Mouse (Mus musculus): ENCODE results near the gene Itgal. TPM values are rescaled to one million over a fixed set of nuclear protein-coding genes. Genes with fewer than 3 reads are reported as not detected.
"Not testable (repeated sequence)": the region's sequence is repeated elsewhere in the genome, so short reads cannot be mapped to it uniquely, and the experiment has no call there.

Itgal gene
- polyA plus RNA-seq, 1 experiment from 2014 or later, result 6.8 TPM

- Histone ChIP-seq H3K9me3 (ENCODE audit: low read length) (no peaks in the 10 kb centered on the region), H3K36me3 (replicated peaks; ENCODE audit: insufficient read depth, low read length) (peaks cover 4% of the 10 kb centered on the region; the same call in 1 of the 2 replicates), H3K27ac (ENCODE audit: low read depth) (no peak overlapping the region), H3K4me3 (ENCODE audit: low read depth, low read length) (no peak overlapping the region), H3K4me2 (ENCODE audit: low read depth, low read length) (no peak overlapping the region), H3K4me1 (ENCODE audit: insufficient read depth) (no peaks in the 10 kb centered on the region), H3K9ac (replicated peaks) (no peak overlapping the region), H3K27me3 (ENCODE audit: insufficient read depth, low read length) (no peaks in the 10 kb centered on the region)
- ATAC-seq, result no peak
- DNase-seq, result no peak
- 82% methylated on average over 8 of the region's 8 CpGs for WGBS (ENCODE audit: insufficient replicate concordance)
- TF ChIP-seq CTCF (IDR thresholded peaks at IDR 0.05; ENCODE audit: low read depth) (no peak), EP300 (IDR thresholded peaks at IDR 0.05; ENCODE audit: low read depth) (no peak)
Observed at GRCm38 (mm10) chr7:127325550-127325949, 29.5 kb downstream of the Itgal start.

GRCm38 (mm10) chr7:127326685-127327084 is 30.6 kb downstream of the Itgal start:
- H3K36me3 ChIP-seq (replicated peaks; ENCODE audit: insufficient read depth, low read length), result peaks cover 4% of the 10 kb centered on the region; the same call in 1 of the 2 replicates
- DNase-seq (no peak), ATAC-seq (no peak)
- no peaks in the 10 kb centered on the region for H3K27me3 ChIP-seq (ENCODE audit: insufficient read depth, low read length)
- no peak overlapping the region for H3K27ac ChIP-seq (ENCODE audit: low read depth)
- H3K9me3 ChIP-seq (ENCODE audit: low read length), result no peaks in the 10 kb centered on the region
- no peak overlapping the region for H3K4me2 ChIP-seq (ENCODE audit: low read depth, low read length)
- WGBS (ENCODE audit: insufficient replicate concordance), result 60% methylated on average over 2 of the region's 2 CpGs
- H3K9ac ChIP-seq (replicated peaks), result no peak overlapping the region
- no peak overlapping the region for H3K4me3 ChIP-seq (ENCODE audit: low read depth, low read length)
- no peaks in the 10 kb centered on the region for H3K4me1 ChIP-seq (ENCODE audit: insufficient read depth)
- TF ChIP-seq EP300 (IDR thresholded peaks at IDR 0.05; ENCODE audit: low read depth) (no peak), CTCF (IDR thresholded peaks at IDR 0.05; ENCODE audit: low read depth) (no peak)

GRCm38 (mm10) chr7:127333240-127333639 is 37.2 kb downstream of the Itgal start:
- TF ChIP-seq CTCF (IDR thresholded peaks at IDR 0.05; ENCODE audit: low read depth) (no peak), EP300 (IDR thresholded peaks at IDR 0.05; ENCODE audit: low read depth) (no peak)
- no peak overlapping the region for H3K4me3 ChIP-seq (ENCODE audit: low read depth, low read length)
- DNase-seq (no peak), ATAC-seq (no peak)
- H3K9ac ChIP-seq (replicated peaks), result no peak overlapping the region
- no peaks in the 10 kb centered on the region for H3K9me3 ChIP-seq (ENCODE audit: low read length)
- H3K36me3 ChIP-seq (replicated peaks; ENCODE audit: insufficient read depth, low read length), result peaks cover 4% of the 10 kb centered on the region; the same call in 1 of the 2 replicates
- WGBS (ENCODE audit: insufficient replicate concordance), result 83% methylated on average over 6 of the region's 6 CpGs
- no peaks in the 10 kb centered on the region for H3K27me3 ChIP-seq (ENCODE audit: insufficient read depth, low read length)
- H3K4me1 ChIP-seq (ENCODE audit: insufficient read depth), result no peaks in the 10 kb centered on the region
- H3K27ac ChIP-seq (ENCODE audit: low read depth), result no peak overlapping the region
- H3K4me2 ChIP-seq (ENCODE audit: low read depth, low read length), result no peak overlapping the region

- H3K27me3 ChIP-seq (ENCODE audit: insufficient read depth, low read length), result no peaks in the 10 kb centered on the region
- H3K4me3 ChIP-seq (ENCODE audit: low read depth, low read length), result no peak overlapping the region
- H3K4me1 ChIP-seq (ENCODE audit: insufficient read depth), result no peaks in the 10 kb centered on the region
- 62% methylated on average over 4 of the region's 4 CpGs for WGBS (ENCODE audit: insufficient replicate concordance)
- no peak overlapping the region for H3K4me2 ChIP-seq (ENCODE audit: low read depth, low read length)
- TF ChIP-seq CTCF (IDR thresholded peaks at IDR 0.05; ENCODE audit: low read depth) (no peak), EP300 (IDR thresholded peaks at IDR 0.05; ENCODE audit: low read depth) (no peak)
- H3K27ac ChIP-seq (ENCODE audit: low read depth), result no peak overlapping the region
- no peak for DNase-seq
- H3K9ac ChIP-seq (replicated peaks), result no peak overlapping the region
- no peaks in the 10 kb centered on the region for H3K9me3 ChIP-seq (ENCODE audit: low read length)
- no peaks in the 10 kb centered on the region for H3K36me3 ChIP-seq (replicated peaks; ENCODE audit: insufficient read depth, low read length)
- ATAC-seq, result no peak
Observed at GRCm38 (mm10) chr7:127335604-127336003, 39.5 kb downstream of the Itgal start.

GRCm38 (mm10) chr7:127337636-127338035 is 41.6 kb downstream of the Itgal start:
- Histone ChIP-seq H3K9me3 (ENCODE audit: low read length) (no peaks in the 10 kb centered on the region), H3K36me3 (replicated peaks; ENCODE audit: insufficient read depth, low read length) (no peaks in the 10 kb centered on the region), H3K4me1 (ENCODE audit: insufficient read depth) (no peaks in the 10 kb centered on the region), H3K27me3 (ENCODE audit: insufficient read depth, low read length) (no peaks in the 10 kb centered on the region), H3K9ac (replicated peaks) (no peak overlapping the region), H3K27ac (ENCODE audit: low read depth) (no peak overlapping the region), H3K4me3 (ENCODE audit: low read depth, low read length) (no peak overlapping the region), H3K4me2 (ENCODE audit: low read depth, low read length) (no peak overlapping the region)
- DNase-seq (no peak), ATAC-seq (no peak)
- no peak for TF ChIP-seq CTCF (IDR thresholded peaks at IDR 0.05; ENCODE audit: low read depth)
- no peak for TF ChIP-seq EP300 (IDR thresholded peaks at IDR 0.05; ENCODE audit: low read depth)
- 40% methylated on average over 4 of the region's 4 CpGs for WGBS (ENCODE audit: insufficient replicate concordance)

- Histone ChIP-seq H3K9me3 (ENCODE audit: low read length) (no peaks in the 10 kb centered on the region), H3K4me1 (ENCODE audit: insufficient read depth) (peaks cover 7% of the 10 kb centered on the region; the same call in 1 of the 2 replicates), H3K27me3 (ENCODE audit: insufficient read depth, low read length) (no peaks in the 10 kb centered on the region), H3K4me2 (ENCODE audit: low read depth, low read length) (no peak overlapping the region), H3K4me3 (ENCODE audit: low read depth, low read length) (no peak overlapping the region), H3K27ac (ENCODE audit: low read depth) (no peak overlapping the region), H3K36me3 (replicated peaks; ENCODE audit: insufficient read depth, low read length) (no peaks in the 10 kb centered on the region), H3K9ac (replicated peaks) (no peak overlapping the region)
- ATAC-seq, result no peak
- 86% methylated on average over 8 of the region's 8 CpGs for WGBS (ENCODE audit: insufficient replicate concordance)
- TF ChIP-seq CTCF (IDR thresholded peaks at IDR 0.05; ENCODE audit: low read depth) (no peak), EP300 (IDR thresholded peaks at IDR 0.05; ENCODE audit: low read depth) (no peak)
- DNase-seq, result no peak
Observed at GRCm38 (mm10) chr7:127341356-127341755, 45.3 kb downstream of the Itgal start.

- WGBS (ENCODE audit: insufficient replicate concordance), result 89% methylated on average over 5 of the region's 6 CpGs
- not testable (repeated sequence) for ATAC-seq; H3K4me2 ChIP-seq (ENCODE audit: low read depth, low read length)
Observed at GRCm38 (mm10) chr7:127341861-127342260, 45.8 kb downstream of the Itgal start.

More at GRCm38 (mm10) chr7:127341861-127342260, 45.8 kb downstream of the Itgal start:
- H3K9me3 ChIP-seq (ENCODE audit: low read length); H3K4me3 ChIP-seq (ENCODE audit: low read depth, low read length); DNase-seq; H3K27me3 ChIP-seq (ENCODE audit: insufficient read depth, low read length); H3K9ac ChIP-seq (replicated peaks); H3K27ac ChIP-seq (ENCODE audit: low read depth); H3K36me3 ChIP-seq (replicated peaks; ENCODE audit: insufficient read depth, low read length): not testable (repeated sequence)
- H3K4me1 ChIP-seq (ENCODE audit: insufficient read depth), result peaks cover 11% of the 10 kb centered on the region; the same call in 1 of the 2 replicates
